Comparison of ENCODE assay signal across 35 mouse cellular contexts in genomic region chrX:12825262-12825661, GRCm38 (mm10).
DNase-seq lines count a peak whose midpoint lies in the region; ATAC-seq lines count a peak whose summit lies in the region.
"Had no signal": no experiment of that assay in that cellular context is flagged by ENCODE, and none has a peak within 500 bp of the region (broad histone marks: within the 10 kb centered on the region; RNA-seq: fewer than 3 reads in every experiment).

No protein-coding gene starts in this region.

- DNase-seq in MEL-GATA-1-ER (ENCODE audit: extremely low read depth, low read depth) = peak; percentile 41
- no peak for DNase-seq in liver, embryonic 13.5 days
- DNase-seq in urinary bladder, adult 18-20 months (ENCODE audit: low spot score in 2 of 2) = no peak
- DNase-seq: adrenal gland, adult 2 months; adrenal gland, postnatal 36 days; cerebellum, adult 2 months; cerebellum, postnatal 14 days; gastrocnemius, postnatal 36 days; heart, postnatal 14 days; kidney, adult 2 months; kidney, postnatal 4 days; lung, postnatal 36 days; right cerebral cortex, postnatal 4 days; thymus, adult 2 months; thymus, postnatal 4 days had no signal

- ATAC-seq in heart, embryonic 12.5 days (ENCODE audit: insufficient number of reproducible peaks, low FRiP score) = 0 out of 2 replicates have a peak, but pooled peaks have one; percentile 36
- no peak for ATAC-seq in heart, embryonic 11.5 days (replicated peaks; ENCODE audit: insufficient number of reproducible peaks, low FRiP score, low TSS enrichment)
- ATAC-seq in liver, embryonic 13.5 days (ENCODE audit: low read depth) = peak; percentile 81
- ATAC-seq in megakaryocyte progenitor cell, adult 5-6 weeks (replicated peaks; ENCODE audit: poor library complexity) = peak; percentile 51
- no peak for ATAC-seq in kidney, embryonic 16.5 days (ENCODE audit: low FRiP score, low TSS enrichment)
- ATAC-seq: forebrain, embryonic 14.5 days; hindbrain, postnatal 0 days; intestine, embryonic 15.5 days; midbrain, embryonic 13.5 days had no signal

- no peak overlapping the region for H3K4me2 ChIP-seq in heart, embryonic 12.5 days
- H3K4me2 ChIP-seq in heart, embryonic 11.5 days = no peak overlapping the region
- no peak overlapping the region for H3K4me2 ChIP-seq in liver, embryonic 13.5 days
- no peak overlapping the region for H3K4me2 ChIP-seq in kidney, embryonic 16.5 days (replicated peaks; ENCODE audit: low read depth, low read length)
- H3K4me2 ChIP-seq: embryonic facial prominence, embryonic 15.5 days; hindbrain, embryonic 12.5 days; intestine, embryonic 15.5 days; limb, embryonic 15.5 days; lung, embryonic 15.5 days; midbrain, embryonic 13.5 days; neural tube, embryonic 13.5 days had no signal

- 0 out of 2 replicates have a peak, but pooled peaks cover 3% of the 10 kb centered on the region for H3K27me3 ChIP-seq in heart, embryonic 12.5 days (replicated peaks)
- H3K27me3 ChIP-seq in heart, embryonic 11.5 days (ENCODE audit: control insufficient read depth, insufficient read depth, low read length) = no peaks in the 10 kb centered on the region
- no peaks in the 10 kb centered on the region for H3K27me3 ChIP-seq in liver, embryonic 13.5 days
- H3K27me3 ChIP-seq in kidney, embryonic 16.5 days (ENCODE audit: insufficient read depth, low read length) = no peaks in the 10 kb centered on the region; the same call in 1 of the 2 replicates
- H3K27me3 ChIP-seq: embryonic facial prominence, embryonic 15.5 days; hindbrain, embryonic 12.5 days; intestine, embryonic 15.5 days; limb, embryonic 15.5 days; lung, embryonic 15.5 days; midbrain, embryonic 13.5 days; neural tube, embryonic 13.5 days had no signal

- H3K27ac ChIP-seq in heart, embryonic 12.5 days (ENCODE audit: poor library complexity, severe bottlenecking) = no peak overlapping the region
- H3K27ac ChIP-seq in heart, embryonic 11.5 days (ENCODE audit: low read depth, low read length) = no peak overlapping the region
- H3K27ac ChIP-seq in liver, embryonic 13.5 days = no peak overlapping the region
- no peak overlapping the region for H3K27ac ChIP-seq in kidney, embryonic 16.5 days (ENCODE audit: low read length)
- H3K27ac ChIP-seq: embryonic facial prominence, embryonic 10.5 days; embryonic facial prominence, embryonic 15.5 days; gastrocnemius, adult 2 months; heart, adult 2 months; hindbrain, embryonic 12.5 days; hindbrain, postnatal 0 days; intestine, embryonic 15.5 days; kidney, postnatal 0 days; limb, embryonic 10.5 days; limb, embryonic 15.5 days; lung, embryonic 15.5 days; midbrain, embryonic 13.5 days; neural tube, embryonic 13.5 days; stomach, postnatal 0 days had no signal

- peaks cover 15% of the 10 kb centered on the region for H3K4me1 ChIP-seq in heart, embryonic 12.5 days (replicated peaks)
- no peaks in the 10 kb centered on the region; the same call in 1 of the 2 replicates for H3K4me1 ChIP-seq in heart, embryonic 11.5 days (ENCODE audit: control insufficient read depth, insufficient read depth, low read length)
- H3K4me1 ChIP-seq in liver, embryonic 13.5 days (replicated peaks) = peaks cover 33% of the 10 kb centered on the region
- no peaks in the 10 kb centered on the region for H3K4me1 ChIP-seq in kidney, embryonic 16.5 days (ENCODE audit: insufficient read depth, low read length)
- H3K4me1 ChIP-seq: embryonic facial prominence, embryonic 10.5 days; hindbrain, embryonic 12.5 days; intestine, embryonic 15.5 days; limb, embryonic 10.5 days; limb, embryonic 15.5 days; lung, embryonic 15.5 days; midbrain, embryonic 13.5 days; neural tube, embryonic 13.5 days had no signal

- no peak overlapping the region for H3K4me3 ChIP-seq in heart, embryonic 12.5 days
- no peak overlapping the region for H3K4me3 ChIP-seq in heart, embryonic 11.5 days (ENCODE audit: low read depth, low read length)
- H3K4me3 ChIP-seq in liver, embryonic 13.5 days (replicated peaks) = no peak overlapping the region
- H3K4me3 ChIP-seq in kidney, embryonic 16.5 days (ENCODE audit: low read length) = no peak overlapping the region
- H3K4me3 ChIP-seq: embryonic facial prominence, embryonic 10.5 days; embryonic facial prominence, embryonic 15.5 days; gastrocnemius, adult 2 months; heart, adult 2 months; hindbrain, embryonic 12.5 days; intestine, embryonic 15.5 days; limb, embryonic 10.5 days; limb, embryonic 15.5 days; lung, embryonic 15.5 days; megakaryocyte, embryonic 14.5 days; midbrain, embryonic 13.5 days; neural tube, embryonic 13.5 days had no signal

- H3K9ac ChIP-seq in heart, embryonic 12.5 days = no peak overlapping the region
- no peak overlapping the region for H3K9ac ChIP-seq in heart, embryonic 11.5 days (ENCODE audit: low read depth, low read length)
- H3K9ac ChIP-seq in liver, embryonic 13.5 days = no peak overlapping the region
- H3K9ac ChIP-seq in kidney, embryonic 16.5 days (replicated peaks; ENCODE audit: low read length) = no peak overlapping the region
- H3K9ac ChIP-seq: embryonic facial prominence, embryonic 15.5 days; hindbrain, embryonic 12.5 days; intestine, embryonic 15.5 days; limb, embryonic 15.5 days; lung, embryonic 15.5 days; midbrain, embryonic 13.5 days; neural tube, embryonic 13.5 days had no signal

- H3K9me3 ChIP-seq in heart, embryonic 12.5 days (replicated peaks) = no peaks in the 10 kb centered on the region
- no peaks in the 10 kb centered on the region for H3K9me3 ChIP-seq in heart, embryonic 11.5 days (replicated peaks; ENCODE audit: control insufficient read depth, low read length)
- H3K9me3 ChIP-seq in liver, embryonic 13.5 days (replicated peaks) = no peaks in the 10 kb centered on the region
- H3K9me3 ChIP-seq in kidney, embryonic 16.5 days (ENCODE audit: low read length) = no peaks in the 10 kb centered on the region
- H3K9me3 ChIP-seq: embryonic facial prominence, embryonic 10.5 days; embryonic facial prominence, embryonic 15.5 days; hindbrain, embryonic 12.5 days; intestine, embryonic 15.5 days; limb, embryonic 10.5 days; limb, embryonic 15.5 days; lung, embryonic 15.5 days; megakaryocyte, embryonic 14.5 days; midbrain, embryonic 13.5 days; neural tube, embryonic 13.5 days had no signal

- no peaks in the 10 kb centered on the region for H3K36me3 ChIP-seq in heart, embryonic 12.5 days
- H3K36me3 ChIP-seq in heart, embryonic 11.5 days (ENCODE audit: control insufficient read depth, insufficient read depth, low read length) = no peaks in the 10 kb centered on the region
- no peaks in the 10 kb centered on the region for H3K36me3 ChIP-seq in liver, embryonic 13.5 days
- no peaks in the 10 kb centered on the region for H3K36me3 ChIP-seq in kidney, embryonic 16.5 days (ENCODE audit: insufficient read depth, low read length)
- H3K36me3 ChIP-seq: embryonic facial prominence, embryonic 10.5 days; embryonic facial prominence, embryonic 15.5 days; hindbrain, embryonic 12.5 days; intestine, embryonic 15.5 days; limb, embryonic 10.5 days; limb, embryonic 15.5 days; lung, embryonic 15.5 days; neural tube, embryonic 13.5 days had no signal

- 27% methylated on average over 2 of the region's 2 CpGs for WGBS in heart, embryonic 12.5 days
- WGBS in heart, embryonic 11.5 days (ENCODE audit: insufficient replicate concordance) = 15% methylated on average over 2 of the region's 2 CpGs
- WGBS in liver, embryonic 13.5 days (ENCODE audit: insufficient replicate concordance) = 25% methylated on average over 2 of the region's 2 CpGs
- WGBS in kidney, embryonic 16.5 days = 61% methylated on average over 2 of the region's 2 CpGs

Comparison
In these comparisons a context has a peak if more than half of its experiments do, and no peak if none do; other contexts are left out.
1. ATAC-seq: peak in heart, embryonic 12.5 days (single experiment), liver, embryonic 13.5 days (single experiment) and megakaryocyte progenitor cell, adult 5-6 weeks (single experiment); none in heart, embryonic 11.5 days (single experiment) and kidney, embryonic 16.5 days (single experiment).